Mouse (Mus musculus) heart, postnatal 14 days (tissue): Measurements from ENCODE around the gene Rnf182. TPM values are rescaled to one million over a fixed set of nuclear protein-coding genes. Genes with fewer than 3 reads are reported as not detected.

Experiments
- DNase-seq, 2 experiments: peaks; one replicate each; pipeline ENCODE4 v3.0.0; 2021 to 2022
- intact Hi-C: fragments of 180-260 bp; cut with DNase I; formaldehyde crosslinking; loops from one replicate; pipeline ENCODE4 v1.15.1; 2025
- total RNA-seq, 2 experiments: library from RNA; stranded (reverse); gene quantifications; 2 replicates each; pipeline ENCODE4 v1.2.3; 2021

The Rnf182 gene
- total RNA-seq, 2 experiments from 2014 or later, result 0.10 to 0.22 TPM

DNA sequence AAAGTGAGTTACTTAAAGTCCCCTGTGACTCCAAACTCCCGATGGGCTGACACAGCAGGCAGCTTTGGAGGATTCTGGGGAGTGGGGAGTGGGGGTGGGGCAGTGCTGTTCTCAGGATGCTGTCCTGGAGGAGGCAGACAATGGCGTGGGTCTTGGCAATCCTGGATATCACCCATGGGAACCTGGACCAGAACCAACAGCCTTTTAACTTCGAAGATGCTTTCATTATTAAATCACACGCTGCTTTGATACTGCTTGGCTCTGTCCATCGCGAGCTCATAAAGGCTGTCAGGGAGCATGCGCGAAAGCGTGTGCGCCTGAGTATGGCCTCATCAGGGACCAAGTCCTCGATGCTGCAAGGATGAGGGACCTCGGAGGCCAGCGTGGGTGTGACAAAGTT is 12.5 kb upstream of the Rnf182 start:
- peak; percentile 19 to 33 for DNase-seq
- intact Hi-C loops, result no loop called here

DNA sequence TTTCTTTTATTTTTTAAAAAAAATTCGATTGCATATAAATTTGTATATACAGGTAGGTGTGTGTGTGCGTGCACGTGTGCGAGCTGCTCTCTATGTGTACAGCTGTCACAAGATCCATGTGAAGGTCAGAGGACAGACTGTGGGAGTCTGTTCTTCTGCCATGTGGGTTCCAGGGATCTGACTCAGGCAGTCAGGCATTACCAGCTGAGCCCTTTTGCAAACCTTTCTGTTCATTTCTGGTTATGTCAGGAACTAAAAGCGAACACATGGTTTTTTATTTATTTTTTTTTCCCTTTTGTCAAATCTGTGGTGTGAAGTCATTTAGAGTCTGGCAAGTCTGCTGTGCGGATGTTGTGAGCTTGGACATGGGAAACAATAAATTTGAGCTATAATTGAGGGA is 6.7 kb upstream of the Rnf182 start:
- intact Hi-C loops, result no loop called here
- no peak for DNase-seq

- intact Hi-C loops, result no loop called here
- DNase-seq, result no peak
Measured at GRCm38 (mm10) chr13:43612040-43612439, 3.5 kb upstream of the Rnf182 start.

GRCm38 (mm10) chr13:43614667-43615066 is 843 bp upstream of the Rnf182 start:
- DNase-seq, result no peak
- intact Hi-C loops, result no loop called here

DNA sequence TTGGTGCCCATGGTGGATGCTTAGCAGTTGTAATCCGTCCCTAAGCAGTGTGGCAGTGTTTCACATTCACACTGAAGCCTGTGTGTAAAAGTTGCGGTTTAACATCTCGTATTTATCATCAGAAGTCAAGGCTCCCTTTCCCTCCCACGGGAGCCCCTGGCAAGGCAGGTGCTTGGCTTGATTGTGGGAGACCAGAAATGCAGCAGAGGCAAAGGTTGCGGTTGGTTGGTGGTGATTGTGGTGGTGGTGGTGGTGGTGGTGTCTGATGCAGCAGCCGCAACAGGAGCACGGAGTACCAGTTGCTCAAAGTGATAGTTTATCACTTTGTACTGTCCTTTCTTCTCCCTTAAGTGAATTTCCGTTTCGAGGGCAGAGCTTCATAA is 325 bp upstream of the Rnf182 start:
- DNase-seq, result no peak
- intact Hi-C loops, result no loop called here

- intact Hi-C loops, result no loop called here
Measured at GRCm38 (mm10) chr13:43616551-43616950, 1.0 kb downstream of the Rnf182 start.

DNA sequence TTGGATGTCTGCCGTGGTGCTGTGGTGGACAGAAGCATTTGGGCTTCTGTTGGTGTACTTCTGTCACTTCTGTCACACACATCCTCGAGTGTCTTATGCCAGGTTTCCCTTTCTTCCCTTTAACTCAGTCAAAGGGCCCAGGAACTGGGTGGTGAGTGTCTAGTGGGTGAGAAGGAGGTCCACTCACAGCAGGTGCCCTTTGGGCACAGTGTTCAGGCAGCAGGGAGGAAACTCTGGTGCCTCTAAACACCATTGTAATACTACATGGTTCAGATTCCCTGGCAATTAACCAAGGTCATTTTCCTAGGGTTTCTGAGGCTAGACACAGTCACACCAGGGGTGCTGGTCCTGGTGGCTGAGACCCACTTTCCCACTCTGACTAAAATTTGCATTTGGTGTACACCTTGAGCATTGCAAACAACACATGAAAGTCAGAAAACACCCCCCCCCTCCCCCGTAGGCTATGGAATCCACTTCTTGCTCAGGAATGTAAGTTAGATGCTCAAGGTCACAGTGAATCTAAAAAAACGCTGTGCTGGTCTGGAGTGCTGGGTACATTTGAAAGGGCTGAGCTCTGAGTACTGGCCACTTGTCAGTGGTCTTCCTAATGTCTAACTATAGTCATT is 4.2 kb downstream of the Rnf182 start:
- DNase-seq, result no peak
- intact Hi-C loops, result no loop called here

More at GRCm38 (mm10) chr13:43616551-43616950, 1.0 kb downstream of the Rnf182 start:
- no peak for DNase-seq

DNA sequence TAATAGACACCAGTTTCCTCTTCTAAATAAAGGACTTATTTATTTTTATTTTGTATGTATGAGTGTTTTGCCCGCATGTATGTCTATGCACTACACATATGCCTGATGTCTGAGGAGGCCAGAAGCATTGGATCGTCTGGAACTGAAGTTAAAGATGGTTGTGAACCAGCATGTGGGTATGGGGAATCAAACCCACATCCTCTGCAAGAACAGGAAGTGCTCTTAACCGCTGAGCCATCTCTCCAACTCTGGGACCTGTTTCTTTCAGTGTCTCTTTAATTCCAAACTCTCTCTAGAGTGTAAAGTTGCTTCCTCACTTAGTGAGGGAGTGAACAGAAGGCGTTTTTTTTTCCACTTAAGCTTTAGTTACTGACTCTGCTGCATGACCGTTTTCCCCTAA is 12.4 kb downstream of the Rnf182 start:
- intact Hi-C loops, result no loop called here

GRCm38 (mm10) chr13:43629785-43630184 is 14.3 kb downstream of the Rnf182 start:
- DNase-seq, result peak; percentile 43 to 45
- intact Hi-C loops, result no loop called here

More for the DNA sequence above, 12.4 kb downstream of the Rnf182 start:
- no peak for DNase-seq

DNA sequence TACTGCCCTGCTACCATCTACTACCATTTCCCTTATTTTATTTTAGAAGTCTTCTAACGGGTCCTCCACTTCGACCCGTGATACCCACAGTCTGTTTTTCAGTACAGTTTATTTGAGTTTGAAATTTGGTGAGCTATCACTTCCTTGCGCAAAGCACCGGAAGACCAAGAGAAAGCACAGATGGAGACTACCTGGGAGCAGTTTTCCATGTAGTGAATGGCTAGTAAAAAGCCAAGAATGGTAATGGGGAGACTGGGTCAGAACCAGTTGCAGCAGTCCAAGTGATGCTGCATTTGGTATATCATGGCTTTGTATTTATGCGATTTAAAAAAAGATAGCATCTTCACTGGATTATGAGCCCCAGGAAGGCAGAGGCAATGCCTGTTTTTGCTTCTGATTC is 15.8 kb downstream of the Rnf182 start:
- intact Hi-C loops, result no loop called here
- DNase-seq, result no peak

DNA sequence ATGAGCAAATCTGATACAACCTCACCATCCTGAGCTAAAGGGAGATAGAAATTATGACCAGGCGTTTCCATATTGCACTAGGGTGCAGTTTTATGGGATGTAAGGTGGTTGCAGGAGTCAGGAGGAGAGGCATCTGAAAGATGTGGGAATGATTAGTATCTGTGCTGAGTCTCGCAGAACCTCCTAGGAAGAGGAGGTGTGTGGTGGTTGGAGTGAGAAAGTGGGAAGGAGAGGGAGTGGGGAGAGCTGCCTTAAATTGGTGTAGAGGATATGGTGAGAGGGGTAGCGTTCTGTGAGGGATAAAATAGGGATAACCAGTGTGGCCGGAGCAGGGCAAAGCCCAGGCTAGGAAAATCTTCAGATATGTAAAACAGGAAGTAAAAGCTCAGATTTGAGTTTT is 17.5 kb downstream of the Rnf182 start:
- intact Hi-C loops, result no loop called here
- DNase-seq, result no peak

DNA sequence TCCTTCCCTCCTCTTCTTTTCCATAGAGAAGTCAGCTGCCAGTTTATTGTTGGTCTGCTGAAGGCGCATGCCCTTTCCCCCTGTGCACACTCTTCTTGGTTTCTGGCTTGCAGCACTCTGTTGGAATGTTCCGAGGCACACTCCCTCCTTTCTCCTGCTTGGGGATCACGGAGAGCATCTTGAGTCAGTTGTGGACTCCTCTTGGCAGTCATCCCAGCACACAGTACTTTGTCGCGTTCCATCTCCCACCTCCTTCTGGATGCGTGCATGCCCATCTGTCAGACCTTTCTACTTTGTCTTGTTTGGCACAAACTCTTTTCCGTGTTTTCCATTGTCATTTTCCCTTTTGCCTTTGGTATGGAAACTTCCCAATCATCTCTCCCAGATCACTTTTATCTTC is 22.2 kb downstream of the Rnf182 start:
- no peak for DNase-seq
- intact Hi-C loops, result no loop called here

- DNase-seq, result no peak
Measured at GRCm38 (mm10) chr13:43644991-43645390, 29.5 kb downstream of the Rnf182 start.

GRCm38 (mm10) chr13:43648556-43648955 is 33.0 kb downstream of the Rnf182 start:
- DNase-seq, result no peak
- intact Hi-C loops, result no loop called here

More at GRCm38 (mm10) chr13:43644991-43645390, 29.5 kb downstream of the Rnf182 start:
- intact Hi-C loops, result no loop called here

DNA sequence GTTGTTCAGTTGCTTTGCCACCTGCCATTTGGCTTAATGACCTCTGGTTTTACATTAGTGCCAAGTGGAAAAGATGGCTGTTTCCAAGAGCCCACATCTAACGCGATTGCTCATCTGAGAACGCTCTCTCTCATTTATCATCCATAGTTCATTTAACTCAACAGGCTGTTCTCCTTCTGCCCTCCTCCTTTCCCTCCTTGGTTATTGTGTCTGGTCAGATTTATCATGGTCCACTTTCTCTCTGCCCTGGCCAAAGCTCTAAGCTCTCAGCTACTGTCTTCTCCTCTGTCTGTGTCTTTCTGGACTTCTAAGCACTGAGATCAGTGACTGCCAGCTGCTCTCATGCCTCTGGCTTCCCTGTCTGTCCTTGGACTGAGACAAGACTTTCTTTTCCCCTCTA is 35.8 kb downstream of the Rnf182 start:
- no peak for DNase-seq

DNA sequence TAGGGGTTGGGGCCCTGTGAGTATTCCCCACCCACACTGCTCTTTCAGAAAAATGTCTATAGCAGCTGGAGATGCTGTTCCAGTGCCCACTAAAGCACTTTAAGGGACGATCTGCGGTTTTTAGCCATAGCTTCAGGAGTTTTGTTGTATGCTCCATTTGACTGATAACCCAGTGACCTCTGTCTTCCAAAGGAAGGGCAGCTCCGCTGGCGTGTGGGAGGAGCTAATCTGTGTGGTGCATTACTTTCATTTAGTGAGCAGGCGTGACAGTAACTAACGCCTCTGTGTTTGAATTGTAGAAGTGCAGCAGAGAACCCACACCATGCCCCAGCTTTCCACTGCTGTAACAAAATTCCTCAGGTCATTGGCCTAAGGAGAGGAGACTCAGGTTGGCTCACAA is 38.6 kb downstream of the Rnf182 start:
- no peak for DNase-seq
- intact Hi-C loops, result no loop called here

More for the DNA sequence above, 35.8 kb downstream of the Rnf182 start:
- intact Hi-C loops, result no loop called here

DNA sequence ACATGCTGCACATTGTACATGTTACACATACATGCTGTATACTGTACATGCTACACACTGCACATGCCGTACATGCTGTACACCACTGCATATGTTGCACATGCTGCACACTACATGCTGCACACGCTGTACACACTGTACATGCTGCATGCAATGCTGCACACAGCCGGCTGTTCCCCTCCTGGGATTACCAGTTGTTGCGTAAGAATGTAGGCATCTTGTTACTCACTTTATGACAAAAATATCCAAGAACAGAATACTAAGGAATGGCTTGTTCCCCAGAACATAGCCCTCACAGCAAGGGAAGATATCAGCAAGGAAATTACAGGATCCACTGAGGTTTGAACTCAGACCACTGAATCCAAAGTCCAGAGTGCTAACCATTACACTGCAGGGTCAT is 47.7 kb downstream of the Rnf182 start:
- DNase-seq, result no peak
- intact Hi-C loops, result no loop called here

DNA sequence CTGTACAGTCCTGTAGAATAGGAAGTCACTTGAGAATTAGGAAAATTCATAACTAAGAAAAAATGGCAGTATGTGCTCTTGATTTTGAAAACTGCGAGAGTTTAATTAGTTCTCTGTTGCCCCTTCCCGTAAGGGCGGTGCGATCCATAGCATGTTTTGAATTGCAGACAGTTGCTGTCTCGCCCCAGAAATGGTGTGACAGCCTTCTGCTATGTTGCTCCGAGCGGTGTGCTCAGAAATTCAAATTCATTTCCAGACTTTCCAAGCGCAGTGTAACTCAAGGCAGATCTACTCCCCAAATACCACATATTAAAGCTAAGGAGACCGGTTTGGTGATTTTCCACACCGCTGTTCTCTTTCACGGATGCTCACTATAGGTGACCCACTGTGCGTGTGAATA is 50.6 kb downstream of the Rnf182 start:
- no peak for DNase-seq
- intact Hi-C loops, result no loop called here

- intact Hi-C loops, result no loop called here
- no peak for DNase-seq
Measured at GRCm38 (mm10) chr13:43666920-43667319, 51.4 kb downstream of the Rnf182 start.

DNA sequence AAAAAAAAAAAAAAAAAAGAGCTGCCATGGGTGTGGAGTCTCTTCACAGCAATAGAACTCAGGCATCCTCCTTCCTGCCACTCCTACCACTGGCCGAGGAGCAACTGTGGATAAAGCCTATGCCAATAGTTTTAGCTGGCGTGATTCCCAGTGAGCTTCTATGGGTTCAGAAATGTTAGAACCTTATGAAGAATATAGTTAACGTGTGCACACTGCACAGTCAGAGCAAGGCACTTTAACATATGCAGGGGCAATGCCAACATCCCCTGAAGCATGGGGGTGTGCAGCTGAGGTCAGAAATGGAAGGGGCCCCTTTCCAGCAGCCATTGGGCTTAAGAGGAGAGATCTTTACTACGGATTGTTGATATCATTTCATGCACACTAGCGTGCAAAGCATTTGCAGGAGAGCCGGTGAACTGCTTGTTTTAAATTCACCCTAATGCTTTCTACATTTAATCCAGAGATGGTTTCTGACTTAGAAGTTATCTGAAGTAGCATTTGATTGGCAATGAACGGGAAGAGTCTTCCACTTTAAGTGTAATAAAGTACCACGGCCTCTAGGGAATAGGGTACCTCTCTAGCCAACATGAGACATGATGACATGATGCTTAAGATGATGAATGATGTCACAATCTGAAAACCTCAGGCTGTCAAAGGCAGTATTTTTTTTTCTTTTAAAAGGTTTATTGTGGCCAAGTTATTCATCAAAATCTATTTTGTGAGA is 61.8 kb downstream of the Rnf182 start:
- no peak for DNase-seq
- intact Hi-C loops, result no loop called here

GRCm38 (mm10) chr13:43677883-43678244 is 62.4 kb downstream of the Rnf182 start:
- intact Hi-C loops, result no loop called here
- DNase-seq, result no peak

DNA sequence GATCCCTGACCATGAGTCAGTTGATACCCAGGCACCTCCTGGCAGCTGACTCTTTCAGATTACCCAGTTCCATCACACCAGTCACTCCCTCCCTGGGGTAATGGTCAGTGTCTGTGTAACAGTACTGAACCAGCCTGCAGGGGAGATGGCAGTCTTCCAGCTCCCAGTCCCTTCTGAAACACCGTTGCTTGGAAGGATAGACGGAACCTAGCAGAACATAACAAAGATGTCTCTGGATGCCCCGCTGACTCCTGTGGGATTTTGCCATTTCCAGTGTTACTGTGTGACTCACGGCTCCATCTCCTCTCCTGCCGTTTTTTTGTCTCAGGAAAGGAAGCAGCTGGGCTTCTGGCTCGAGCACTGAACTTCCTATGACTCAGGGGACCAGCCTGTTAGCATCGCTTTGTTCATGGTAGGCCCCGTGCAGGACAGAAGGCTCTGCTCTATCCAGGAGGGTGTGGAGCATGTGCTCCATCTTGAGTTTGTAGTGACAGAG is 69.0 kb downstream of the Rnf182 start:
- peak; percentile 53 to 61 for DNase-seq
- intact Hi-C loops, result no loop called here
